Mouse (Mus musculus) kidney, adult 9 months (tissue): ENCODE data around the gene Foxe1.
A peak's percentile ranks its signal among the peaks of the same experiment; 100 is the strongest.

Experiments used
- DNase-seq: peaks from one replicate; pipeline ENCODE4 v3.0.0; 2022

The Foxe1 gene

DNA sequence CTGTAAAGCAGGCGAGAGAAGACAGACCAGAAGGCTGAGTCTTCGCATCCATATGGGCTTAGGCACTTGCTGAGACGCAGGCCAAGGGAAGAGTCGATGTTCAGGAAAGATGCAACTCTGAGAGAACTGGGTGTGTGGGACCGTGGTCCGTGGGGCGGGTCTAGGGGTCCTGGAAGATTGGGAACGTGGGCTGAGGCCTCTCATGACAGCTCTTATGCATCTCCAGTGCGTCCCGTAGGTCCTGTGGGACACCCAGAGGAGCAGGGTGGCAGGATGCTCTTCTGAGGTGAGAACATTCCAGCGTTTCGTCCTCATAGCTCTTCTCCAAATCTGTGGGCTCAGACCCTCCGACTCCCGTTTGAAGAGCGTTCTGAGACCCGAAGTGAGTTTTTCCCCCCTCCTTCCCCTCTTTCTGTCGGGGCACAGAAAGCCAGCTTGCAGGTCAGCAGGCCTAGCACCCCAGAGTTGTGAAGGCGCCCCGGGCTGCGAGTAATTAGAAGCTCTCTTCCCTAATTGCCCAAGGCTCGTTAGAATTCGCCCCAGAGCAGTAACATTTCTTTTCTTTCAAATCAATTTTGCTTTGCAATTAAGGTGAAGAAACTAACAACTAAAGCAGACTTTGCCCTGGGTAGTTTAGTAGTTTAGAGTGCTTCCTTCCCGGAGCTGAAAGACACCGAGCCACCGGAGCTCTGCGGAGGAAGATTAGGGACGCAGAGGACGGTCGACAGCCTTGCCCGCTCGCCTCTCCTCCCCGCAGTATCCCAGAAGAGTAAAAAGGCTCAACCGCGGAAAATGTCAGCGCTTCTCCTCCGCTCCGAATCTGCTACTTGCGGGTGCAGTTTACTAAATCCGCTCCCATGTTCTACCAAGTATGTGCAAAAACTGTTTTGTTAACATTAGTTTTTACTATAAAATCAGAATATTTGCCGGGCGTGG is 4.4 kb downstream of the Foxe1 start:
- no peak for DNase-seq

DNA sequence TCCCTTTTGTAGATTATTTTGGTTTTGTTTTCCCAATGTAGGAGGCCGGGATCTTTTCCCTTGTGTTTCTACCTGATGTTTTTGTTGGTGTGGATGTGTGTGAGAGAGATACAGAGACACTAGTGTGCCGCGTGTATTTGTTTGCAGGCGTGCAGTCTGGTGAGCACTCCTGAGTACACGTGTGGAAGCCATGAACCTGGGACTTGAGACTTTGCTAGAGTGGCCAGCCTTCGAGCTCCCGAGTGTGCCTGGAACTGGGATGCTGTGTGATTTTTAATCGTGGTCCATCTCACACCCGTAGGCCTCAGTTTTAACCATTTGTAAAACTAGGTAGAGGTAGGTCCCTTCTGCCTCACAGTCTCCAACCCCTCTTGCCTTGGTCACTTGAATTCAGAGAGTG is 5.5 kb downstream of the Foxe1 start:
- DNase-seq, result no peak

DNA sequence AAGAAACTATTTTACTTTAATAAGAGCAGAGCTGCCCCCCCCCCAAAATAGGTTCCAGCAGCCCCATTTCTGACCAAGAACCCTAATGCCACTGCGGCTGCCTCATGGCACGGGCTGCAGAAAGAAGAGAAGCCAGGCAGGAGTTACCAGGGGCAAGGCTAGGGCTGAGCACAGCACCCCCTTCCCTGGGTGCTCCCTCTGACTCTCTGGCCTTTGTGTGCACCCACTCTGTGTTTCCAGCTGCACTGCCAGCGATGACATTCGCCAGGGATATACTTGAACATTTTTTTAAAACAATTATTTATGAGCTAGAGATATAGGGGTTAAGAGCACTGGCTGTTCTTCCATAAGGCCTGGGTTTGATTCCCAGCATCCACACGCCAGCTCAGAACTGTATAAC is 6.1 kb downstream of the Foxe1 start:
- DNase-seq, result no peak

DNA sequence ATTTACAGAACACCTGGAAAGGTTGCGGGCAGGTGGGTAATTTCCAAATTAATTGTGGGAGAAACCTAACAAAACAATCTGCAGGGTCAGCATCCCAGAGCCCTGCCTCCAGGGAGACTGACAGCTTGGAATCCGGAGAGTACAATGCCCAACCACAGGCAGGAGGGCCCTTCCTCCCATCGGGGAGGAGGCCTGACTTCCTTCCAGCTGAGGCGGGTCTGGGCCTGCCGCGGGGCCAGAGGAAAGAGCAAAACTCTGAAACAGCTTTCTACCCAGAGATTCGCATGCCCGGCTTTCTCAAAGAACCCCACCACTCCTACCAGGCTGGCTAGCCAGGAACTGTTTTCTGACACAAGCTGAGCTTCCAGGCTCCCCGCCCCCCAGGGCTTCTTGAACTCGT is 9.6 kb downstream of the Foxe1 start:
- no peak for DNase-seq

DNA sequence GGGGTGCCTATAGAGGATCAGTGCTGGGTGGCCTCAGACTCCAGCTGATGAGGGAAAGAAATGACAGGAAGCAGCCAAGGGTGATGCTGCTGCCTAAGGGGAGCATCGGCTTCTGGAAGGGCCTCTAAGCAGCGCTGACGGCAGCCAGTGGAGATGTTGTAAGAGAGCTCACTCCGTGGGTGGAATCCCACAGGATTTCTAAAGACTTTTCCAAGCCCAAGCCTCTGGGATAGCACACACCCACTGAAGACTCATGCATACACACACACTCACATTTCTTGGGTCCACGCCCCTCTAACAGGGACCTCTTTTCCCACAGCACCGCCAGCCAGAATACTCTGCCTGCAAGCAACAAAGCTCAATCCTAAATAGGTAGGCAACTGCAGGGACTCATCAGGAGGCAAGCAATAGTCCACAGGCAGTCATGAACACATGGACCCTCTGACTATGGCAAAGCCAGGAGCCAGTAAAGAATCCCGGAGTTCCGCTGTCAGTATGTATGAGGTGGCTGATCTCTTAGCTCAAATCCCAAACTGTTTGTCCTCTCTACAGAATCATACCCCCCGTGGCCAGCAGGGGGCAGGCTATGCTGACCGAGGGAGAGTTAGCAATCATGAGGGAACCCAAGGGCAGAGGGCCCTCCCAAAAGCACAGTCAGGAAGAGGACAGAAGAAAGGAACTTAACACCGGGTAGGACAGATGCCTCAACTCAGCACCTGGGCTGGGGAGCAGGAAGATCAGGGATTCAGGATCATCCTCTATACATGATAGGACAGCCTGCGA is 13.1 kb downstream of the Foxe1 start:
- peak; percentile 50 for DNase-seq

DNA sequence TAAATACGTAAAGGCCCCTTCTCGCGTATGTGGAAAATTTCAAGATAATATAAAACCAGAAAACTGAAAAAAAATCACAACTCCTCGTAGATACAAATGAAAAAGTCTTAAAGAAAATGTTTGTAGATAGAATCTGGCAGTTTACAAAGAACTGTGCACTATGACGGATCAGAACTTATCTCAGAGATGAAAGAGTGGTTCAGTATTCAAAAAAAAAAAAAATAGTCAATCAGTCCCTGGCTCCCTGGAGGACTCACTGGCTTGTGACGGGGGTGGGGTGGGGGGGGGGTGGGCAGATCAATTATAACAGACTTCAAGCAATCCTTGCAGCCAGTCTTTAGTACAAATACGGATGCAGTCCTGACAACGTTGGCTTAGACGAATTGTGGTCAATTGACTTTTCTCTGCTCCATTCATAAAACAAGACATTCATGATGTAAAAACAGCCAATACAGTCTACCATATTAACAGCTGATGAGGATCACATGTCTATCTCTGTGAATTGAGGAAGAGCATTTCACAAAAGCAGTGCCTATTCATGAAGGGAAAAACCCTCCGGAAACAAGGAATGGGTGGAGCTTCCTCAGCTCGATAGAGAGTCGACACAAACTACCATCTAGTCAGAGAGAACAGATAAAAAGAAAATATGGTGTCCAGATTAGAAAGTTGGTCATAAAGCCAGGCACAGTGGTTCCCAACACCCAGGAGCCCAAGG is 16.3 kb downstream of the Foxe1 start:
- no peak for DNase-seq

DNA sequence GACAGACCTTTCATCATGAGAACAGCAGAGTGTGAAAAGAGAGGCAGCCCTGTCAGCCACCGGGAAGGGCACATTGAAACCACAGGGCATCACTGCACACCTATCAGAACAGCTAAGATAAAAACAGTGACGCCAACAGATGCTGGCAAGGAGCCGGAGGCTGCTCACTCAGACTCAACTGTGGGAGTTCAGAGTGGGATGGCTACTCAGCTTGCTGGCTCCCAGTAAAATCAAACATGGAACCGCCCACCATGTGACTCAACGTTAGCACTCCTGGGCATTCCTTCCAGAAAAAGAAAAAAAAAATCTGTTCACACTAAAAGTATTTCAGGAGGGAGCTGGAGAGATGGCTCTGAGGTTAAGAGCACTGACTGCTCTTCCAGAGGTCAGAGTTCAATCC is 17.8 kb downstream of the Foxe1 start:
- DNase-seq, result no peak

DNA sequence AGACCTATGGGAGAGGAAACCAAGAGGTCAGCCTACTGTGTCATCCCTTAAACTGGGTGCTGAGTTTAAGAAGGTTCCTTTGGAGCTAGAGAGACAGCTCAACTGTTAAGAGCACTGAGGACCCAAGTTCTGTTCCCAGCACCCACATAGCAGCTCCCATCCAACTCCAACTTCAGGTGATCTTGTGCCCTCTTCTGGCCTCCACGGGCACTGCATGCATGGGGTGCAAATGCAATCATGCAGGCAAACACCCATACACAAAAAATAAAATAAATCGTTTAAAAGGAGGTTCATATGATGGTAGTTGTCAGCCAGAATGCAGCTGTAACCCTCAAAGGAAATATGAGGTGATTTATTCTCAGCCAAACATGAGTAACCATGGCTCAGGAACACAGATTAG is 21.0 kb downstream of the Foxe1 start:
- no peak for DNase-seq

DNA sequence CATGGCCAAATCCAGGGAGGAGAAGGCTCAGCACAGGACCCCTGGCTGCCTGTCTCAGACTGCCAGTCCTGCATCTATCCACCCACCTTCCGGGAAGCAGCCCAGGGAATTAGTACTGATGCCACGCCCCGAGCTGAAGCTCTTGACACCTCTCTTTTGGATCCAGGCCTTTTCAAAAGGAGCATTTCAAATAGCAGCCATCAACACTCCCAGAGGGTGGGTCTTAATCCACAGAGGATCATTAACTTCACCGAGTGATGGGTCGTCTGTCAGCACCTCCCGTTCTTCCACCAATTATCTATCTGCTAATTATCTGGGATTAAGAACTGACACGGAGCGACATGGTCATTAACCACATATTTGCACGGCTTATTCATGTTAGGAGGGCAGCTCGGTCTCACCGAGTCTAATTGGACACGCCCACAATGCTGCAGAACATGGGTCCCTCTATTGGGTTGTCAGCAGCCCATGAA is 24.1 kb downstream of the Foxe1 start:
- DNase-seq, result no peak

DNA sequence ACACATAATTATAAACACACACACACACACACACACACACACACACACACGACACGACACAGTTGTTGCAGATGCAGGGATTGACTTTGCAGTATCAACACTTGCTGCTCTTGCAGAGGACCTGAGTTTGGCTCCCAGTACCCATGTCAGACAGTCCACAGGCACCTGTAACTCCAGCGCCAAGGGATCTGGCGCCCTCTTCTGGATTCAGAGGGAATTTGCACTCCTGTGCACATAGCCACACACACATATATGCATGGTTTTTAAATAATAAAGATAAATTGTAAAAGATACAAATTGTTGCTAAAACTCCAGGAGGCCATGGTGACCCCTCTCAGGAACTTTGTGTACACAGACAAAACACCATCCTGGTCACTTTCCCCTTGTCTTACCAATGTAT is 25.7 kb downstream of the Foxe1 start:
- no peak for DNase-seq

DNA sequence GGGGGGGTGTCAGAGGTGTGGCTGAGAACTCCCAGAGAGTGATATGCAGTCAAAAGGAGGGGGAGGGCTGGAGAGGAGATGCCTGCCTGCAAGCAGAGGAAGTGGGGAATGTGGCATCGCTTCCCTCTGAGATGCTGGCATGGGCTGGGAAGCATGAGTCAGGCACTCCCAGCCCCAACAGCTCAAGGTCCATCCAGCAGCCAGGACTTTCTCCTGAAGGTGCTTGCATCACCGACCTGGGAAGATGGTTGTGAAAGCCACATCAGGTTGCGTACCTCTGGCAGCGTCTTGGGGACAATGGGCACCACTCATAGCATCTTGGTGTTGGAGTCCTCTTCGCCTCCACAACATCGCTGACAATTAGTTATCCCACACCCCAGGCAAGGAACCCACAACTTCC is 27.0 kb downstream of the Foxe1 start:
- no peak for DNase-seq

DNA sequence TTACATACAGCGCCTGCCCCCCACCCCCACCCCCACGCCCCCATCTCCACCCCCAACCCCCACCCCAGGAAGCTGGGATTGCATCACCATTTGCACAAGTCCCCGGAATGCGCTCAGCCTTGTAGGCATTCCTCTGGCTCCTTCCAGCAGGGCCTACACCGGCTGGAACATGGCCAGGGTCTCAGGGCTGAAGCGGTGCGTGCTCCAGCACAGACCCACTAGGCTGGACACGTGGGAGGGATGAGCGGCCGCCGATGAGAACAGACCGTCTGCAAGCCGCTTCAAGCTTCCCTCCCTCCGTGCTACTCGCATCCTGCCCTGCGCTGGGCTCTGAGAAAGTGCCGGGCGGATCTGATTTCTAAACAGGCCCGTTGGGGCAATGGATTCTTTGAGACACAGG is 27.6 kb downstream of the Foxe1 start:
- DNase-seq, result peak; percentile 14

DNA sequence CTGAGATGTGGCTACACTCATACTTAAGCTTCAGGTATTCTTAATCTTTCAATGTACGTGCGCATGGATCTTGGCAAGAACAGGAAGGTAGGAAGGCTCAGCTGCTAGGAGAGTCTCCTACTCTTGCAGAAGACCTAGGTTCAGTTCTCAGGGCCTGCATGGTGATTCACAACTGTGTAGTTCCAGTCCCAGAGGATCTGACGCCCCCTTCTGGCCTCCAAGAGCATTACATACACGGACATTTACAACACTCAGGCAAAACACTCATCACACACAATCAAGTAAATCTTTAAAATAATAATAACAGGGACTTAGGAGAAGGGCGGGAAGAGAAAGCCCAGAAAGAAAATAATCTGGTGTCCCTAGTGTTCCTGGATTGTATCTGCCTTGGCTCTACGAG is 31.0 kb downstream of the Foxe1 start:
- DNase-seq, result peak; percentile 25

DNA sequence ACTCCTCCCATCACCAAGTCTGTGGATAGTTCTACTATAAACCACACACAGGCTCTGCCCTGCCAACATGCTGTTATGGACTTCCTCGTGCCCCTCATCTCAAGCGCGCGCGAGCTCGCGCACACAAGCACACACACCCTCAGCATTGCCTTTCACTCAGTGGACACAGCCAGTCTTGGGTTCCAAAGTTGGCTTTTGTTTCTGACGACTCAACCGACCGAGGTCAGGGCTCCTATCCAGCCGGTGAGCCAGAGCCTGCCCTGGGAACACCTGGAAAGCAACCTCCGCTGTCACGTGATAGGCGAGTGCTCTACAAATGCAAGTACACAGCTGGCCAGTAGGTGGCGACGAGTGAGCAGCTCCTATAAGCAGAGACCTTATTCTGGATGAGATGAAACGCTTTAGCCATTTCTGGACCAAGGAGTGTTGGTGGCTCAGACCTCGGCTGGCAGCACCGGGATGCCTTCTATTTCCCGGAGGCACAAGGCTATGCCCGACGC is 31.5 kb downstream of the Foxe1 start:
- peak; percentile 93 for DNase-seq

DNA sequence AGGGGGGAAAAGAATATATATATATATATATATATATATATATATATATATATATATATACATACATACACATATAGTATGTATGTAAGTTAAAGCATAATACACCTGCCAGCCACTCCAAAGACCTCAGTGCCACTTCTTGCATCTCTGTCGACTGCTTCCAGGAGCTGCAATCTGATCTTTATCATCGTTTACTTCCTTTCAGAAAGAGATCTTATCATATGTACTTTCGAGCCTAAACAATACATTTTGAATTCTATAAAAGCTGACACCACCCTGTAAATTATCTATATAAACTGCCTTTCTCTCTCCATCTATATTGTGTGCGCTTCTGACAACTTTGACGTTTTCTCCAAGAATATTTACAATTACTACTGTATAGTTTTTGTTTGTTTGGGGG is 45.1 kb downstream of the Foxe1 start:
- DNase-seq, result peak; percentile 9

DNA sequence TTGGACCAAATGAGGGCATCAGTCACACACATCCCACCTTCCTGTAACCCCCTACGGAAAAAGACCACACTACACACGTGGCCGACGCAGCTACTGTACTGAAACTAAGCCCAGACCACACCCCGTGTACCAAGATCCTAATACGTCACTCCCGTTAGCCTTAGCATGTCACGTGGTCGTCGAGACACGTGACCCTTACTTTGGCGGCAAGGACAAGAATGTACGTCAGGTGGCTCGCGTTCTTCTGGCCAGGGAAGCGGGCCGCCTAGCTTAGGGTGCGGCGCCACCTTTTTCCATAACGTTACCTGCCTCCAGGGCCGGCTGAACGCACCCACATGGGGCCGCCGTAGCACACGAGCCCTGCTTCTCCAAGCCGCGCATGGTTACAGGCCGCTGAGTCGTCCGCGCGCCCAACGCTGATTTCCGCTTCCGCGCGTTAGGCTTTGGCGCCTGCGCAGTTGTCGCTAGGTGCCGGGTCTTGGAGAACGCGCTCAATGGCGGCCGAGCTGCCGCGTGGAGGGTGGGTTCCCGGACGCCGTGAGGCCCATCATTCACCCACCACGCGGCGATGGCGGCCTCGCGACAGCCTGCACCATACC is 45.7 kb downstream of the Foxe1 start, which contains the start of gene Trmo:
TSS of gene Trmo (minus strand) at position 425 of the 599 bp plus-strand sequence.
- DNase-seq, result peak; percentile 96

DNA sequence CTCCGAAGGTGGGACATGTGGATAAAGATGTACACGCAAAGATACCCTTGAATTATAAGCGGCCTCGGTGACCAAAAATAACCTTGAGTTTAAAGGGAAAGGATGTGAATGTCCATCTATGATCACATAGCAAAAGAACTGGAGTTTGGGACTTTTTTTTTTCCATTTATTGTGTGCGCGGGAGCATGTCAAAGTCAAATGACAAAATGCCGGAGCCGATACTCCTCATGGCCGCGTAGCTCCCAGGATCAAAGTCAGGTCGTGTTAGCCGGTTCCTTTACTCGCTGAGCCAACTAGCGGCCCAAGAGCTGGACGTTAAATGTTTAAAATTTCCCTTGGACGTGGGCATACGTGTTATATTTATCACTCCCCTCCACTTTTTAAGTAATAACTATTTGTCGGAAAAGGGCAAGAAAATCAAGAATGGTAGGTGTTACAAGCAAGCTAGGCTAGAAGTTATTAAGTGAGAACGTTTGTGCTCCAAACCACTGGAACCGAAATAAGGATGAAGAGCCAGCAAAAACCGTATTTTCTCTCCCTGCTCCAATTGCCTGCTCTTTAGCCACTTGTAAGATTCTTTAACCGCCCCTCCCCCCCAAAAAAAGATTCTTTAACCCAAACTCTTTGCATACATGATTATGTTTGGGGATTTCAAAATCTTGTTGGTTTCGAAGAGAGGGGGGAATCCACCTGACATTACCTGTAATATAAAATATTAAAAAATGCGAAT is 46.4 kb downstream of the Foxe1 start:
- peak; percentile 51 for DNase-seq

DNA sequence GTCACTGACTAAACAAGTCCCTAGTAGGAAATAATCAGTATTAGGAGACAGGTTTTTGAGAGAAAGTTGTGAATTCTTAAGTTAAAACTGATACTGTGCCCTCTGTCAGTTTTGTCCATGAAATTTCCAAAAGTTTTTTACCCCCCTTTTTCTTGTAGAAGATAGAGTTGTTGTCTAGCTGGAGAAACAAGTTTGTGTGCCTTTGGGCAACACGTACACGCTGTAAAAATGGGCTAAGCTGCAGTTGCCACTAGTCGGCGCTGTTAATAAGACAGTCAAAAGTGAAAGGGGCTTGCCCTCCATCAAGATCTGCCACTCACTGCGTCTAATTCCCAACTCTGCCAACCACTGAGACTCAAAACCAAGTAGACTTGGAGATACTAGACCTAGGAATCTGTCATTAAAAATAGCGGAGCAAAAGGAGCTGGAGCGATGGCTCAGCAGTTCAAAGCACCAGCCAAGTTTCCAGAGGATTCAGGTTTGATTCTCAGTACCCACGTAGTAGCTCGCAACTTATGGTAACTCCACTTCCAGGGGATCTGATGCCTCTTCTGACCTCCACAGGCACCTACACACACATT is 47.1 kb downstream of the Foxe1 start:
- peak; percentile 88 for DNase-seq

DNA sequence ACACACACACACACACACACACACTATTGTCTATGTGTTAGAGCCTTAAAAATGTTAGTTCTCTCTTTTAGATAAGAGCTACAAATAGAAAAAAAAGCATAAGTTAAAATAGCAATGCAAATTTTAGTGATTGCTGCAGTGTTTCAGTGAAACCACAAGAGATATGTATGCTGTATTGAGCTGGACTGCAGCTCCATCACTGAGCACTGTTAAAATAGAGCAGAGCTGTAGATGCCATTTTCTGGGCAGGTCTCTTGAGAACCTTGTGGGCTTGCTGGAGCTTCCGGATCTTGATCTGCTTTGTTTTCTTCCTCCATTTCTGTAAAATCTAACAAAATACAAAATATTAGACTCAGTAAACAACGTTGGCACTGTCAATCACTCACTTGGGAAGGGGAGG is 51.0 kb downstream of the Foxe1 start:
- no peak for DNase-seq

DNA sequence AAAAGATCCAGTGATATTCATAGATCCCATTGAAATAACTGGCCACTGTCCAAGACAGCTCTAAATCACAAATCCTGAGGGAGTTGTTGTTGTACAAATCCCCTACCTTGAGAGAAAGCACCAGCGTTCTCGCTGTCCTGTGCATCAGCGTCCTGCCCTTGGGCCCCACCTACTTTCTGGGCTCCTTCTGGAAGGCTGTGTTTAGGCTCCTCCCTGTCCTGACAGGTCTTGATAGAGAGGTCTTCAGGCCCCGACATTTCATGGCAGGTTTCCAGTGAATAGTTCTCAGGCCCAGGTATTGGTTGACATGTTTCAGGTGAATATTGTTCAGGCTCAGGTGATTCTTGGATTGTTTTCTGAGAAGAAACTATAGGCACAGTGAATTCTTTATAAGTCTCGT is 52.3 kb downstream of the Foxe1 start:
- no peak for DNase-seq
